Mouse (Mus musculus): Measurements from ENCODE around the gene Cacna1s.

- TF ChIP-seq POLR2A (IDR thresholded peaks at IDR 0.05; ENCODE audit: low read depth, low read length) (no peak), CTCF (IDR thresholded peaks at IDR 0.05; ENCODE audit: extremely low read depth, insufficient read length, insufficient replicate concordance, low read depth, low read length) (no peak)
These were observed 80.0 kb downstream of the Cacna1s start for GRCm38 (mm10) chr1:136132386-136133201.

Data from small intestine, adult 2 months (tissue).